ENCODE assay signal across 8 mouse cellular contexts in genomic region chr7:119744321-119744720, GRCm38 (mm10). TPM values are rescaled to one million over a fixed set of nuclear protein-coding genes. Genes with fewer than 3 reads are reported as not detected.
DNase-seq lines count a peak whose midpoint lies in the region; ATAC-seq and TF ChIP-seq lines count a peak whose summit lies in the region.

No protein-coding gene starts in this region.

- H3K79me2 ChIP-seq in liver, adult 2 months (ENCODE audit: control insufficient read depth, insufficient read depth, low read length) = no peaks in the 10 kb centered on the region

- peak overlapping the region; percentile 38; the same call in 1 of the 2 replicates for H3K9ac ChIP-seq in heart, embryonic 14.5 days (ENCODE audit: low read length)
- H3K9ac ChIP-seq in liver, adult 2 months (ENCODE audit: low read depth, low read length) = peak overlapping the region; percentile 67

- no peaks in the 10 kb centered on the region; the same call in 1 of the 2 replicates for H3K27me3 ChIP-seq in heart, embryonic 14.5 days (ENCODE audit: control insufficient read depth, insufficient read depth, low read length)
- H3K27me3 ChIP-seq in liver, adult 2 months (ENCODE audit: control insufficient read depth, insufficient read depth, low read length) = no peaks in the 10 kb centered on the region

- no peaks in the 10 kb centered on the region for H3K4me1 ChIP-seq in heart, embryonic 14.5 days (ENCODE audit: control insufficient read depth in 2 of 2, insufficient read depth in 2 of 2, low read length in 2 of 2)
- H3K4me1 ChIP-seq in liver, adult 2 months (ENCODE audit: control insufficient read depth, insufficient read depth, low read length) = peaks cover 6% of the 10 kb centered on the region

- no peak for DNase-seq in heart, adult 11 months
- peak; percentile 37 for DNase-seq in adrenal gland, postnatal 25 days
- DNase-seq in liver, adult 2 months (ENCODE audit: extremely low read depth, low read depth, low spot score) = peak; percentile 49
- DNase-seq in retina, postnatal 7 days (ENCODE audit: low read depth, low spot score) = peak; percentile 6
- no peak for DNase-seq in urinary bladder, postnatal 25 days (ENCODE audit: low spot score)
- DNase-seq in left cerebral cortex, postnatal 14 days (ENCODE audit: low spot score in 2 of 2) = no peak

- H3K27ac ChIP-seq in heart, embryonic 14.5 days (replicated peaks in 1 of 2; ENCODE audit: control insufficient read depth in 1 of 2, insufficient read depth in 1 of 2, low read depth in 2 of 2, low read length in 2 of 2) = no peak overlapping the region
- no peak overlapping the region for H3K27ac ChIP-seq in liver, adult 2 months (replicated peaks; ENCODE audit: insufficient read depth, low read depth, low read length)

- peak; percentile 68 for TF ChIP-seq CTCF in liver, adult 2 months (IDR thresholded peaks at IDR 0.05; ENCODE audit: low read depth, low read length)

- no peaks in the 10 kb centered on the region for H3K36me3 ChIP-seq in heart, embryonic 14.5 days (ENCODE audit: control insufficient read depth, insufficient read depth, low read length)
- H3K36me3 ChIP-seq in liver, adult 2 months (ENCODE audit: control insufficient read depth, insufficient read depth, low read length) = no peaks in the 10 kb centered on the region

- 10% methylated on average over 34 of the region's 34 CpGs for WGBS in heart, embryonic 14.5 days
- 9% methylated on average over 34 of the region's 34 CpGs for WGBS in liver, adult 2 months

- H3K9me3 ChIP-seq in heart, embryonic 14.5 days (ENCODE audit: control insufficient read depth, low read length) = no peaks in the 10 kb centered on the region

- no peak for TF ChIP-seq POLR2A in liver, adult 2 months (IDR thresholded peaks at IDR 0.05; ENCODE audit: extremely low read depth, insufficient read depth, low read length)

- intact Hi-C loops in left cerebral cortex, postnatal 14 days (cut with DNase I) = no loop called here

- peak overlapping the region; percentile 49 for H3K4me2 ChIP-seq in heart, embryonic 14.5 days (ENCODE audit: low read length)

- peak overlapping the region in 1 of 2 experiments; percentile 18; a peak in 1 of 4 replicates for H3K4me3 ChIP-seq in heart, embryonic 14.5 days (ENCODE audit: control insufficient read depth in 1 of 2, insufficient read depth in 1 of 2, low read depth in 1 of 2, low read length in 2 of 2)
- H3K4me3 ChIP-seq in liver, adult 2 months (ENCODE audit: insufficient read depth, low read depth, low read length) = no peak overlapping the region; the same call in 1 of the 2 replicates

- ATAC-seq in heart, embryonic 14.5 days (ENCODE audit: insufficient number of reproducible peaks, insufficient read depth, low FRiP score, low read depth) = no peak
- peak; percentile 85 for ATAC-seq in granulocyte monocyte progenitor cell, adult 5-6 weeks (replicated peaks; ENCODE audit: poor library complexity, severe bottlenecking)

RNA-seq across cellular contexts. Expression of gene Acsm3, which starts 16.4 kb away (rescaled TPM):
- polyA plus RNA-seq in heart, embryonic 14.5 days (2014; fragmentation: Nextera tagmentation; extraction: Ambion mirVana) = 0.15 TPM in 1 of 2 replicates, not detected in the other
- 38.2 and 46.5 TPM in 2 replicates for total RNA-seq in adrenal gland, postnatal 25 days (2021)
- not detected in 2 replicates for total RNA-seq in granulocyte monocyte progenitor cell, adult 5-6 weeks (2014; fragmentation: Nextera tagmentation)
- total RNA-seq in granulocyte monocyte progenitor cell, adult 5-6 weeks (2017) = 0.13 TPM in 1 of 2 replicates, not detected in the other
- 212 and 304 TPM in 2 replicates for total RNA-seq in liver, adult 2 months (2014; rRNA removed)
- polyA plus RNA-seq in liver, adult 2 months (2012; rRNA removed) = 49.8 and 66.9 TPM in 2 replicates
- not detected for total RNA-seq in left cerebral cortex, postnatal 14 days (2021)

RNA-seq across cellular contexts. Expression of gene Thumpd1, which starts 23.7 kb away (rescaled TPM):
- 51.6 and 55.9 TPM in 2 replicates for polyA plus RNA-seq in heart, embryonic 14.5 days (2014; fragmentation: Nextera tagmentation; extraction: Ambion mirVana)
- total RNA-seq in adrenal gland, postnatal 25 days (2021) = 31.1 and 35.9 TPM in 2 replicates
- 35.8 and 47.8 TPM in 2 replicates for total RNA-seq in granulocyte monocyte progenitor cell, adult 5-6 weeks (2014; fragmentation: Nextera tagmentation)
- total RNA-seq in granulocyte monocyte progenitor cell, adult 5-6 weeks (2017) = 102 and 109 TPM in 2 replicates
- 11.8 and 13.6 TPM in 2 replicates for total RNA-seq in liver, adult 2 months (2014; rRNA removed)
- 6.0 and 7.2 TPM in 2 replicates for polyA plus RNA-seq in liver, adult 2 months (2012; rRNA removed)
- total RNA-seq in left cerebral cortex, postnatal 14 days (2021) = 10 to 100 TPM; 33.8 to 38.8 TPM

RNA-seq across cellular contexts. Expression of gene Rexo5, which starts 49.5 kb away (rescaled TPM):
- 13.7 and 16.4 TPM in 2 replicates for polyA plus RNA-seq in heart, embryonic 14.5 days (2014; fragmentation: Nextera tagmentation; extraction: Ambion mirVana)
- total RNA-seq in adrenal gland, postnatal 25 days (2021) = 8.6 and 9.4 TPM in 2 replicates
- total RNA-seq in granulocyte monocyte progenitor cell, adult 5-6 weeks (2014; fragmentation: Nextera tagmentation) = 7.8 and 20.6 TPM in 2 replicates
- 33.2 and 52.4 TPM in 2 replicates for total RNA-seq in granulocyte monocyte progenitor cell, adult 5-6 weeks (2017)
- total RNA-seq in liver, adult 2 months (2014; rRNA removed) = 4.8 and 5.4 TPM in 2 replicates
- polyA plus RNA-seq in liver, adult 2 months (2012; rRNA removed) = 1.0 and 1.9 TPM in 2 replicates
- total RNA-seq in left cerebral cortex, postnatal 14 days (2021) = 1 to 10 TPM; 1.4 to 2.8 TPM

RNA-seq across cellular contexts. Expression of gene Eri2, which starts 49.5 kb away (rescaled TPM):
- polyA plus RNA-seq in heart, embryonic 14.5 days (2014; fragmentation: Nextera tagmentation; extraction: Ambion mirVana) = 14.4 and 15.0 TPM in 2 replicates
- 7.3 and 7.8 TPM in 2 replicates for total RNA-seq in adrenal gland, postnatal 25 days (2021)
- 7.7 and 12.2 TPM in 2 replicates for total RNA-seq in granulocyte monocyte progenitor cell, adult 5-6 weeks (2014; fragmentation: Nextera tagmentation)
- 15.0 and 16.5 TPM in 2 replicates for total RNA-seq in granulocyte monocyte progenitor cell, adult 5-6 weeks (2017)
- 3.6 and 4.5 TPM in 2 replicates for total RNA-seq in liver, adult 2 months (2014; rRNA removed)
- polyA plus RNA-seq in liver, adult 2 months (2012; rRNA removed) = 0.61 and 0.80 TPM in 2 replicates
- total RNA-seq in left cerebral cortex, postnatal 14 days (2021) = 1 to 10 TPM; 6.8 to 7.4 TPM

RNA-seq across cellular contexts. Expression of gene Acsm4, which starts 54.5 kb away (rescaled TPM):
- not detected in 2 replicates for polyA plus RNA-seq in heart, embryonic 14.5 days (2014; fragmentation: Nextera tagmentation; extraction: Ambion mirVana)
- total RNA-seq in adrenal gland, postnatal 25 days (2021) = not detected in 2 replicates
- not detected in 2 replicates for total RNA-seq in granulocyte monocyte progenitor cell, adult 5-6 weeks (2014; fragmentation: Nextera tagmentation)
- not detected in 2 replicates for total RNA-seq in granulocyte monocyte progenitor cell, adult 5-6 weeks (2017)
- total RNA-seq in liver, adult 2 months (2014; rRNA removed) = not detected in 2 replicates
- polyA plus RNA-seq in liver, adult 2 months (2012; rRNA removed) = not detected in 2 replicates
- total RNA-seq in left cerebral cortex, postnatal 14 days (2021) = not detected

Comparison
In these comparisons a context has a peak if more than half of its experiments do, and no peak if none do; other contexts are left out.
1. DNase-seq: peak in adrenal gland, postnatal 25 days (single experiment), liver, adult 2 months (single experiment) and retina, postnatal 7 days (single experiment); none in heart, adult 11 months (single experiment), urinary bladder, postnatal 25 days (single experiment) and left cerebral cortex, postnatal 14 days (0 of 2).
2. RNA of gene Acsm3, which starts 16.4 kb away (total RNA-seq): 212 to 304 TPM in liver, adult 2 months and 38.2 to 46.5 TPM in adrenal gland, postnatal 25 days; 0.13 TPM in granulocyte monocyte progenitor cell, adult 5-6 weeks and not detected in left cerebral cortex, postnatal 14 days; every median in the first group is over 10 times any median in the second.